Mouse (Mus musculus) thymus, postnatal 36 days (tissue): Measurements from ENCODE around the gene Pax5.

Experiments
- DNase-seq, 2 experiments: peaks; one replicate each; pipeline ENCODE4 v3.0.0; 2022; ENCODE audit warnings: mixed read lengths in 2 of 2

The Pax5 gene

GRCm38 (mm10) chr4:44535646-44536045 lies 174.6 kb downstream of the Pax5 start:
- DNase-seq = no peak

- DNase-seq = no peak
Measured at GRCm38 (mm10) chr4:44533286-44533685, 177.0 kb downstream of the Pax5 start.

- no peak for DNase-seq
Measured at GRCm38 (mm10) chr4:44532731-44533130, 177.6 kb downstream of the Pax5 start.

- DNase-seq = no peak
Measured at GRCm38 (mm10) chr4:44525336-44525735, 185.0 kb downstream of the Pax5 start.

GRCm38 (mm10) chr4:44518923-44519322 lies 191.4 kb downstream of the Pax5 start:
- no peak for DNase-seq

- DNase-seq = no peak
Measured at GRCm38 (mm10) chr4:44513981-44514380, 196.3 kb downstream of the Pax5 start.

GRCm38 (mm10) chr4:44511682-44512081 lies 198.6 kb downstream of the Pax5 start:
- peak in 1 of 2 experiments; percentile 5 for DNase-seq

- DNase-seq = no peak
Measured at GRCm38 (mm10) chr4:44508386-44509226, 201.7 kb downstream of the Pax5 start.

- no peak for DNase-seq
Measured at GRCm38 (mm10) chr4:44507861-44508260, 202.4 kb downstream of the Pax5 start.

- DNase-seq = no peak
Measured at GRCm38 (mm10) chr4:44504998-44505397, 205.3 kb downstream of the Pax5 start.

GRCm38 (mm10) chr4:44502196-44502867 lies 208.0 kb downstream of the Pax5 start:
- no peak for DNase-seq

- no peak for DNase-seq
Measured at GRCm38 (mm10) chr4:44498156-44498555, 212.1 kb downstream of the Pax5 start.

GRCm38 (mm10) chr4:44495836-44496235 lies 214.5 kb downstream of the Pax5 start:
- DNase-seq = no peak

GRCm38 (mm10) chr4:44493756-44494155 lies 216.5 kb downstream of the Pax5 start:
- no peak for DNase-seq

GRCm38 (mm10) chr4:44490872-44491271 lies 219.4 kb downstream of the Pax5 start:
- DNase-seq = no peak

- DNase-seq = no peak
Measured at GRCm38 (mm10) chr4:44488702-44489101, 221.6 kb downstream of the Pax5 start.

GRCm38 (mm10) chr4:44488219-44488618 lies 222.1 kb downstream of the Pax5 start:
- no peak for DNase-seq

GRCm38 (mm10) chr4:44482851-44483250 lies 227.4 kb downstream of the Pax5 start:
- DNase-seq = no peak

GRCm38 (mm10) chr4:44479755-44480154 lies 230.5 kb downstream of the Pax5 start:
- DNase-seq = no peak
